Mouse (Mus musculus) midbrain, postnatal 0 days (tissue): ENCODE measurements around the gene 1700067K01Rik. TPM values are rescaled to one million over a fixed set of nuclear protein-coding genes. Genes with fewer than 3 reads are reported as not detected.

Experiments used
- ATAC-seq: fragments of 200-750 bp; cut with Nextera tagmentation; 2 replicates; pipeline ENCODE4 v1.8.0; 2017; ENCODE audit warnings: moderate number of reproducible peaks, mild to moderate bottlenecking, moderate TSS enrichment, moderate library complexity; ENCODE audit not compliant: low FRiP score
- DNase-seq: peaks from one replicate; pipeline ENCODE4 v3.0.0-alpha.2; 2015; ENCODE audit warnings: low spot score
- H3K27ac ChIP-seq: fragments of 300-500 bp; sonication (generic); 2 replicates; pipeline ENCODE4 v1.5.1; 2014; ENCODE audit warnings: low read depth, mild to moderate bottlenecking, low read length, mixed read lengths
- H3K27me3 ChIP-seq: fragments of 300-500 bp; sonication (generic); 2 replicates; pipeline ENCODE4 v1.6.1; 2014; ENCODE audit warnings: low read length, control low read depth, mixed read lengths; ENCODE audit not compliant: insufficient read depth
- H3K36me3 ChIP-seq: fragments of 300-500 bp; sonication (generic); 2 replicates; pipeline ENCODE4 v1.6.1; 2014; ENCODE audit warnings: low read length, control low read depth, mixed read lengths; ENCODE audit not compliant: insufficient read depth
- H3K4me1 ChIP-seq: fragments of 300-500 bp; sonication (generic); 2 replicates; pipeline ENCODE4 v1.6.1; 2014; ENCODE audit warnings: mild to moderate bottlenecking, control low read depth, antibody characterized with exemption, low read length, mixed read lengths; ENCODE audit not compliant: insufficient read depth
- H3K4me2 ChIP-seq: fragments of 300-500 bp; sonication (generic); 2 replicates; pipeline ENCODE4 v1.6.1; 2014; ENCODE audit warnings: low read depth, mild to moderate bottlenecking, low read length, mixed read lengths; ENCODE audit not compliant: poor library complexity, severe bottlenecking
- H3K4me3 ChIP-seq: fragments of 300-500 bp; sonication (generic); 2 replicates; pipeline ENCODE4 v1.5.1; 2014; ENCODE audit warnings: low read depth, mild to moderate bottlenecking, low read length, moderate library complexity
- H3K9ac ChIP-seq: fragments of 300-500 bp; sonication (generic); replicated peaks from 2 replicates; pipeline ENCODE4 v1.6.1; 2014; ENCODE audit warnings: mild to moderate bottlenecking, low read length, moderate library complexity, mixed read lengths; ENCODE audit not compliant: poor library complexity, severe bottlenecking
- H3K9me3 ChIP-seq: fragments of 300-500 bp; sonication (generic); 2 replicates; pipeline ENCODE4 v1.6.1; 2016; ENCODE audit warnings: low read length, control low read depth
- CTCF ChIP-seq: IDR thresholded peaks from 2 replicates; pipeline ENCODE4 v1.5.1; 2016; ENCODE audit warnings: antibody characterized with exemption, mild to moderate bottlenecking
- WGBS: fragments of 180-500 bp; shearing (Covaris S2); extraction: QIAGEN DNeasy Blood & Tissue Kit; methylation state at CpG from one replicate; pipeline ENCODE4 v1.1.7; 2014; 5-methylcytosine and 5-hydroxymethylcytosine counted together
- polyA plus RNA-seq: library from polyadenylated mRNA; unstranded; fragments of >200 nt; fragmentation: Nextera tagmentation; extraction: Ambion mirVana; gene quantifications from 2 replicates; pipeline ENCODE4 v1.2.1, GENCODE M21; 2015
- total RNA-seq: library from RNA; depleted of rRNA; stranded (reverse); fragments of >200 nt; gene quantifications from 2 replicates; pipeline ENCODE4 v1.2.3, GENCODE M21; 2014

Gene 1700067K01Rik
- total and polyA plus RNA-seq, 2 experiments from 2014 or later, result 0.58 to 1.2 TPM

DNA sequence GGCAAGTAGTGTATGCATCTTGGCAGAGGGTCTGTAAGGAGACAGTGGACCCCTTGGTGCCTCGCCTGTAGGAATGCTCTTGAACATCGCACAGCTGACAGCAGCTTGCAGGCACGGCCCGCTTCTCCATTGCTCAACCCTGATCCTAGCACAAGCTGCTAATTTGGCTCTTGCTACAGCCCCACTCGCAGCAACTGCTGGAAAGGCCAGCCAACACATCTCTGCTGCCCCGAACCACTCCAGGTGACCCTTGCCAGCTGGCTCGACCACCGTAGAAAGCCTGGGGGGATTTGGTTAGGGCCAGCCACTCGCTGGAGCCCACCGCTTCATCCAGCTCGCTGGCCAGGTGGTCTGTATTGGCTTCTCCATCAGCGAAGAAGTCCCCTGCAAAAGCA is 41.6 kb downstream of the 1700067K01Rik start:
- no peak for TF ChIP-seq CTCF
- H3K4me2 ChIP-seq, result no peak overlapping the region
- DNase-seq, result peak; percentile 36
- no peak overlapping the region for H3K4me3 ChIP-seq
- no peak overlapping the region for H3K9ac ChIP-seq
- no peaks in the 10 kb centered on the region for H3K36me3 ChIP-seq
- H3K27me3 ChIP-seq, result peaks cover 45% of the 10 kb centered on the region
- 45% methylated on average over 12 of the region's 12 CpGs for WGBS
- H3K4me1 ChIP-seq, result peaks cover 4% of the 10 kb centered on the region; the same call in 1 of the 2 replicates
- no peaks in the 10 kb centered on the region for H3K9me3 ChIP-seq
- H3K27ac ChIP-seq, result no peak overlapping the region
- ATAC-seq, result no peak

DNA sequence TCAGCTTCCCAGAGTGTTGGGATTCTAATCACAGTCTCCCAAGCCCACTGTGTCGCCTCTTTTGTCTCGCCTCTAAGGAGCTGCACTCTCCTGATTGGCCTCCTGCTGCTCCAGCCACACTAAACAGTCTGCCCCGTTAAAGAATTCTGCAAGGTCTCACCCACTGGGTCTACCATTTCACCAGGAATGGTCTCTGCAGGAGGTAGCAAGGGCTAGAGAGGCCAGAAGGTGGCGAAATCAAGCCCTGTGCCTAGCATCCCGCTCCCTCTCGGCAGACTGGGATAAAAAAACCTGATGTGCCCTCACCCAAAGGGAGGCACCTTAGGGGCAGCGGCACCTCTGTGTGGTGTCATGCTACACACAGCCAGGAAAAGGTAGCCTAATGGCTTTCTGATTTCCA is 42.8 kb downstream of the 1700067K01Rik start:
- no peak for ATAC-seq

DNA sequence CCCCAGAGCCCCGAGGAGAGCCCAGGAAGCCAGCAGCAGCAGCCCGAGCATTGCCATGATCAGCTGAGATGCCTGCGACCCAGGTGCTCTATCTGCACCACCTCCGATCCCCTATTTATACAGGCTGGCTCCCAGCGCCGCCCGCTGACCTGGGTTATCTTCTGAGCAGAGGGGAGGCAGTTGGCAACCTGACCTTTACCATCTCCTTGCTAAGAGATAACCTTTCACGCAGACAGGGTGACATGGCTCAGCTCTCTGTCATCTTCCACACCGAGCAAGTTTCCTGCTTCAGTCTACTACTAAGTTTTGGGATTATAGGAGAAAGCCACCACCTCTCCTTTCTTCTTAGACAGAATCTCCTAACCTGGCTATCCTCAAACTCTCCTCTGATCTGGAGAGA is 43.6 kb downstream of the 1700067K01Rik start, which contains the start of gene Rln3:
TSS of gene Rln3 (minus strand) at position 101 of the 400 bp plus-strand sequence.
- Histone ChIP-seq H3K27ac (no peak within 1 kb of the TSS), H3K9ac (no peak within 1 kb of the TSS), H3K4me2 (no peak within 1 kb of the TSS), H3K36me3 (no peaks in the 10 kb centered on the region), H3K9me3 (no peaks in the 10 kb centered on the region), H3K4me1 (peaks cover 4% of the 10 kb centered on the region; the same call in 1 of the 2 replicates), H3K4me3 (no peak within 1 kb of the TSS), H3K27me3 (peaks cover 45% of the 10 kb centered on the region)
- ATAC-seq (no peak), DNase-seq (no peak)
- 10% methylated on average over 9 of the region's 9 CpGs for WGBS
- TF ChIP-seq CTCF, result no peak

More for the DNA sequence above, 42.8 kb downstream of the 1700067K01Rik start:
- no peak overlapping the region for H3K4me3 ChIP-seq
- TF ChIP-seq CTCF, result peak; percentile 26; the same call in 1 of the 2 replicates
- 11% methylated on average over 7 of the region's 7 CpGs for WGBS
- peaks cover 4% of the 10 kb centered on the region; the same call in 1 of the 2 replicates for H3K4me1 ChIP-seq
- no peak overlapping the region for H3K9ac ChIP-seq
- no peaks in the 10 kb centered on the region for H3K9me3 ChIP-seq
- H3K36me3 ChIP-seq, result no peaks in the 10 kb centered on the region
- H3K4me2 ChIP-seq, result no peak overlapping the region
- no peak for DNase-seq
- H3K27me3 ChIP-seq, result peaks cover 45% of the 10 kb centered on the region
- H3K27ac ChIP-seq, result no peak overlapping the region

GRCm38 (mm10) chr8:84046505-84046904 is 45.2 kb downstream of the 1700067K01Rik start:
- H3K27ac ChIP-seq, result no peak overlapping the region
- H3K36me3 ChIP-seq, result no peaks in the 10 kb centered on the region
- no peaks in the 10 kb centered on the region for H3K9me3 ChIP-seq
- peaks cover 39% of the 10 kb centered on the region for H3K27me3 ChIP-seq
- no peak for DNase-seq
- no peak overlapping the region for H3K9ac ChIP-seq
- no peak for TF ChIP-seq CTCF
- H3K4me1 ChIP-seq, result peaks cover 4% of the 10 kb centered on the region; the same call in 1 of the 2 replicates
- ATAC-seq, result no peak
- WGBS, result 76% methylated on average over 3 of the region's 3 CpGs
- H3K4me2 ChIP-seq, result no peak overlapping the region
- H3K4me3 ChIP-seq, result no peak overlapping the region

- 81% methylated on average over 5 of the region's 5 CpGs for WGBS
Observed at GRCm38 (mm10) chr8:84048171-84048570, 46.9 kb downstream of the 1700067K01Rik start.

DNA sequence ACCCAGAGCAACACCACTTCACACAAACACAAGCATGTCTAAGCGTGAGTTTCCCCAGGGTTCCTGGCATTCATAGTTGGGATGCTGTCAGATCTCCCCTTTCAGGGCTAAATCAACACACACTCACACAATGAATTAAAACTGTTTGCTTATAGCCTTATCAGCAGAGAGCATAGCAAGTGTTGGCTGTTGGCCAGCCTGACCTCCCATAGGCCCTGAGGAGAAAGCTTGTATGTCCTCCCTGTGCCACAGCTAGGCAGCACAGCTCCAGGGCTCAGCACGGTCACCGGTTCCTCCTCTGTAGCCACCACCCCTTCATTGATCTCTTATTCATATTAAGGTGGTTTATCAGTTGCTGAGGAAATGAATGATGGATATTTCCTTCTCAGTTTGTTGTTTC is 51.4 kb downstream of the 1700067K01Rik start:
- TF ChIP-seq CTCF, result no peak
- DNase-seq, result no peak
- 70% methylated on average over 3 of the region's 3 CpGs for WGBS

More at GRCm38 (mm10) chr8:84048171-84048570, 46.9 kb downstream of the 1700067K01Rik start:
- DNase-seq (no peak), ATAC-seq (no peak)
- Histone ChIP-seq H3K4me1 (no peaks in the 10 kb centered on the region), H3K9ac (no peak overlapping the region), H3K9me3 (no peaks in the 10 kb centered on the region), H3K4me3 (no peak overlapping the region), H3K36me3 (no peaks in the 10 kb centered on the region), H3K27me3 (peaks cover 22% of the 10 kb centered on the region), H3K4me2 (no peak overlapping the region), H3K27ac (no peak overlapping the region)
- no peak for TF ChIP-seq CTCF

More for the DNA sequence above, 51.4 kb downstream of the 1700067K01Rik start:
- H3K27me3 ChIP-seq, result no peaks in the 10 kb centered on the region
- no peak overlapping the region for H3K4me2 ChIP-seq
- no peaks in the 10 kb centered on the region for H3K4me1 ChIP-seq
- no peak overlapping the region for H3K4me3 ChIP-seq
- H3K27ac ChIP-seq, result no peak overlapping the region
- no peak overlapping the region for H3K9ac ChIP-seq
- no peaks in the 10 kb centered on the region for H3K36me3 ChIP-seq
- no peak for ATAC-seq
- H3K9me3 ChIP-seq, result no peaks in the 10 kb centered on the region
